Mouse (Mus musculus): ENCODE results near the gene Olfr653. TPM values are rescaled to one million over a fixed set of nuclear protein-coding genes. Genes with fewer than 3 reads are reported as not detected.

Gene Olfr653
- polyA plus RNA-seq, 1 experiment, result not detected

- Histone ChIP-seq H3K4me3 (no peak overlapping the region), H3K27me3 (ENCODE audit: control insufficient read depth, insufficient read depth, insufficient read length) (no peaks in the 10 kb centered on the region), H3K79me2 (ENCODE audit: control insufficient read depth, insufficient read depth) (no peaks in the 10 kb centered on the region), H3K36me3 (ENCODE audit: control insufficient read depth, insufficient read depth) (no peaks in the 10 kb centered on the region), H3K4me2 (ENCODE audit: low read depth) (no peak overlapping the region), H3ac (ENCODE audit: control insufficient read depth, insufficient read length) (no peak overlapping the region)
- TF ChIP-seq TCF3 (IDR thresholded peaks at IDR 0.05; ENCODE audit: insufficient read length, low read depth) (no peak), TCF12 (IDR thresholded peaks at IDR 0.05; ENCODE audit: insufficient read depth, poor library complexity, severe bottlenecking) (no peak), POLR2AphosphoS2 (IDR thresholded peaks at IDR 0.05; ENCODE audit: insufficient read length, low read depth) (no peak), USF1 (IDR thresholded peaks at IDR 0.05; ENCODE audit: low read depth) (no peak), E2F4 (IDR thresholded peaks at IDR 0.05; ENCODE audit: insufficient read depth) (no peak), CEBPB (IDR thresholded peaks at IDR 0.05; ENCODE audit: insufficient read depth, poor library complexity, severe bottlenecking) (no peak), POLR2A (IDR thresholded peaks at IDR 0.05; ENCODE audit: insufficient read length, low read depth) (no peak), MYOG (IDR thresholded peaks at IDR 0.05; ENCODE audit: control insufficient read depth in 1 of 3, insufficient read depth in 1 of 3, insufficient read length in 2 of 3, low read depth in 2 of 3) (no peak), REST (IDR thresholded peaks at IDR 0.05; ENCODE audit: insufficient read depth, insufficient read length) (no peak), MYOD1 (IDR thresholded peaks at IDR 0.05; ENCODE audit: control insufficient read depth in 1 of 3, insufficient read length in 2 of 3, low read depth in 2 of 3) (no peak), SRF (IDR thresholded peaks at IDR 0.05; ENCODE audit: control insufficient read depth, insufficient read length, low read depth) (no peak), MAX (IDR thresholded peaks at IDR 0.05; ENCODE audit: low read depth) (no peak)
Observed at GRCm38 (mm10) chr7:104580846-104581245, 3.7 kb downstream of the Olfr653 start.

DNA sequence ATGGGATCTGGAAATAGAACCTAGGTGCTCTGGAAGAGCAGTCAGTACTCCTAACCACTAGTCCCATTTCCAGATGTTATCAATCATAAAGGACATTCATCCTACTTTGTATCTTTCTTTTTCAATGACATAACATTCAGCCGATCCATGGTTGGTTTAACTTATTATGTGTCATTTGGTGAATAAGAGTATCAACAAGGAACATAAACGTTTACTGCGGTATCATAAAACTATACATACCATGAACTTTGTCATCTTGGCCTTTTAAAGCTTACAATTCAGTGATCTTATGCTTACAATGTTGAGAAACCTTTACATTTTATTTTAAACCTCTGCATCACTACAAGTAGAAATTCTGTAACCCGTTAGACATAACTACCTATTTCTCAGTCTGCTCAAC, 4.3 kb downstream of the Olfr653 start:
- H3K4me2 ChIP-seq (ENCODE audit: low read depth), result no peak overlapping the region
- no peak overlapping the region for H3K4me3 ChIP-seq
- H3K36me3 ChIP-seq (ENCODE audit: control insufficient read depth, insufficient read depth), result no peaks in the 10 kb centered on the region
- TF ChIP-seq SRF (IDR thresholded peaks at IDR 0.05; ENCODE audit: control insufficient read depth, insufficient read length, low read depth) (no peak), REST (IDR thresholded peaks at IDR 0.05; ENCODE audit: insufficient read depth, insufficient read length) (no peak), TCF3 (IDR thresholded peaks at IDR 0.05; ENCODE audit: insufficient read length, low read depth) (no peak), POLR2AphosphoS2 (IDR thresholded peaks at IDR 0.05; ENCODE audit: insufficient read length, low read depth) (no peak), POLR2A (IDR thresholded peaks at IDR 0.05; ENCODE audit: insufficient read length, low read depth) (no peak), MYOG (IDR thresholded peaks at IDR 0.05; ENCODE audit: control insufficient read depth in 1 of 3, insufficient read depth in 1 of 3, insufficient read length in 2 of 3, low read depth in 2 of 3) (no peak), E2F4 (IDR thresholded peaks at IDR 0.05; ENCODE audit: insufficient read depth) (no peak)
- no peak overlapping the region for H3ac ChIP-seq (ENCODE audit: control insufficient read depth, insufficient read length)
- H3K27me3 ChIP-seq (ENCODE audit: control insufficient read depth, insufficient read depth, insufficient read length), result no peaks in the 10 kb centered on the region
- no peaks in the 10 kb centered on the region for H3K79me2 ChIP-seq (ENCODE audit: control insufficient read depth, insufficient read depth)

GRCm38 (mm10) chr7:104586725-104587124, 9.6 kb downstream of the Olfr653 start, which contains the start of gene Olfr654:
Gene Olfr654 (plus strand): TSS chr7:104587025.
- TF ChIP-seq REST (IDR thresholded peaks at IDR 0.05; ENCODE audit: insufficient read depth, insufficient read length) (no peak), CEBPB (IDR thresholded peaks at IDR 0.05; ENCODE audit: insufficient read depth, poor library complexity, severe bottlenecking) (no peak), MYOG (IDR thresholded peaks at IDR 0.05; ENCODE audit: control insufficient read depth in 1 of 3, insufficient read depth in 1 of 3, insufficient read length in 2 of 3, low read depth in 2 of 3) (no peak), POLR2AphosphoS2 (IDR thresholded peaks at IDR 0.05; ENCODE audit: insufficient read length, low read depth) (no peak), POLR2A (IDR thresholded peaks at IDR 0.05; ENCODE audit: insufficient read length, low read depth) (no peak), MYOD1 (IDR thresholded peaks at IDR 0.05; ENCODE audit: control insufficient read depth in 1 of 3, insufficient read length in 2 of 3, low read depth in 2 of 3) (no peak), USF1 (IDR thresholded peaks at IDR 0.05; ENCODE audit: low read depth) (no peak), SRF (IDR thresholded peaks at IDR 0.05; ENCODE audit: control insufficient read depth, insufficient read length, low read depth) (no peak), MAX (IDR thresholded peaks at IDR 0.05; ENCODE audit: low read depth) (no peak), TCF3 (IDR thresholded peaks at IDR 0.05; ENCODE audit: insufficient read length, low read depth) (no peak), E2F4 (IDR thresholded peaks at IDR 0.05; ENCODE audit: insufficient read depth) (no peak)
- H3K36me3 ChIP-seq (ENCODE audit: control insufficient read depth, insufficient read depth), result no peaks in the 10 kb centered on the region
- H3K4me3 ChIP-seq, result no peak within 1 kb of the TSS
- no peaks in the 10 kb centered on the region for H3K79me2 ChIP-seq (ENCODE audit: control insufficient read depth, insufficient read depth)
- no peak within 1 kb of the TSS for H3K4me2 ChIP-seq (ENCODE audit: low read depth)
- H3ac ChIP-seq (ENCODE audit: control insufficient read depth, insufficient read length), result no peak within 1 kb of the TSS
- H3K27me3 ChIP-seq (ENCODE audit: control insufficient read depth, insufficient read depth, insufficient read length), result no peaks in the 10 kb centered on the region

GRCm38 (mm10) chr7:104588274-104588673, 11.2 kb downstream of the Olfr653 start:
- no peak overlapping the region for H3K4me3 ChIP-seq
- H3K4me2 ChIP-seq (ENCODE audit: low read depth), result no peak overlapping the region
- H3K36me3 ChIP-seq (ENCODE audit: control insufficient read depth, insufficient read depth), result no peaks in the 10 kb centered on the region
- no peaks in the 10 kb centered on the region for H3K79me2 ChIP-seq (ENCODE audit: control insufficient read depth, insufficient read depth)
- no peak overlapping the region for H3ac ChIP-seq (ENCODE audit: control insufficient read depth, insufficient read length)
- no peak for TF ChIP-seq TCF12 (IDR thresholded peaks at IDR 0.05; ENCODE audit: insufficient read depth, poor library complexity, severe bottlenecking)
- TF ChIP-seq CEBPB (IDR thresholded peaks at IDR 0.05; ENCODE audit: insufficient read depth, poor library complexity, severe bottlenecking), result peak; percentile 52; the same call in 1 of the 2 replicates
- H3K27me3 ChIP-seq (ENCODE audit: control insufficient read depth, insufficient read depth, insufficient read length), result no peaks in the 10 kb centered on the region

GRCm38 (mm10) chr7:104601679-104602078, 24.6 kb downstream of the Olfr653 start, which contains the start of gene Olfr655:
Gene Olfr655 (minus strand): TSS chr7:104601779.
- no peak within 1 kb of the TSS for H3K4me3 ChIP-seq
- no peak for TF ChIP-seq REST (IDR thresholded peaks at IDR 0.05; ENCODE audit: insufficient read depth, insufficient read length)
- no peak for TF ChIP-seq SRF (IDR thresholded peaks at IDR 0.05; ENCODE audit: control insufficient read depth, insufficient read length, low read depth)
- no peak for TF ChIP-seq MYOD1 (IDR thresholded peaks at IDR 0.05; ENCODE audit: control insufficient read depth in 1 of 3, insufficient read length in 2 of 3, low read depth in 2 of 3)
- TF ChIP-seq USF1 (IDR thresholded peaks at IDR 0.05; ENCODE audit: low read depth), result no peak
- no peak within 1 kb of the TSS for H3K4me2 ChIP-seq (ENCODE audit: low read depth)
- H3K79me2 ChIP-seq (ENCODE audit: control insufficient read depth, insufficient read depth), result no peaks in the 10 kb centered on the region
- no peak within 1 kb of the TSS for H3ac ChIP-seq (ENCODE audit: control insufficient read depth, insufficient read length)
- no peaks in the 10 kb centered on the region for H3K27me3 ChIP-seq (ENCODE audit: control insufficient read depth, insufficient read depth, insufficient read length)
- no peaks in the 10 kb centered on the region for H3K36me3 ChIP-seq (ENCODE audit: control insufficient read depth, insufficient read depth)
